Mouse (Mus musculus): ENCODE measurements around the gene Uqcr10.

Gene Uqcr10

DNA sequence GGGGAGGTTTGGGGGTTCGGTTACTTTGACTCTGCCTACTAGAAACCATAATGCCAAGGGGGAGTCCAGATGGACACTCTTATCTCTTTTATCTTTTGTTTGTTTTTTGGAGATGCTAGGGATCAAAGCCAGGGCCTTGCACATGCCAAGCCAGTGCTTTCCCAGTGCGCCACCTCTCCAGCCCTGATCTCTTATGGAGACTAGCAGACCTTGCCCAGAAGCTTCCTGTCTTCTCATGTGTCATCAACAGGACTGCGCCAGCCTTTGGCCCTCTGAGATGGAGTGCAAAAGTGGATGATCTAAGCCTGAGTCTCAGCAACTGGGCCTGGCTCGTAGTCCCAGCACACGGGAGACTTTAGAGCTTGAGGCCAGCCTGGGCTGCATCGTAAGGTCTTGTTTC lies 28.4 kb downstream of the Uqcr10 start:
- in situ Hi-C loops (cut with MboI, MseI): no loop called here

DNA sequence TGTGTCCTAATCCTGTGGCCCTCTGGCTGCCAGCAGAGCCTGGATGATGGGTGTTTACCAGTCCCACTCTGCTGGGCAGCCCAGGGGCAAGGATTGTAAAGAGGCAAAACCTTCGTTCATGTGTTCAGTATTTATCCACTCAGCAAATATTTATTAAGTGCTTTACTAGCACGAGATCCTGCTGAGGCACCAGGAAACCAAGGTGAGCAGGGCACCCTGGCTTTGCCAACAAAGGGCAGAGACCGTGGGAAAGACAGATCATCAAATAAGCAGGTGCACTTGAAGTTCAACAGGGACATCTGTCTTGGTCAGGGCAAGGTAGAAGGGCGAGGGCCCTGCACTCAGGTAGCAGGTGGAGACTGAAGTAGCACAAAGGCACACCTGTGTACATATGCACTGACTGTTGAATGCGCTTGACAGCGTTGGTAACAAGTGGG lies 29.0 kb downstream of the Uqcr10 start:
- in situ Hi-C loops (cut with MboI, MseI): no loop called here

DNA sequence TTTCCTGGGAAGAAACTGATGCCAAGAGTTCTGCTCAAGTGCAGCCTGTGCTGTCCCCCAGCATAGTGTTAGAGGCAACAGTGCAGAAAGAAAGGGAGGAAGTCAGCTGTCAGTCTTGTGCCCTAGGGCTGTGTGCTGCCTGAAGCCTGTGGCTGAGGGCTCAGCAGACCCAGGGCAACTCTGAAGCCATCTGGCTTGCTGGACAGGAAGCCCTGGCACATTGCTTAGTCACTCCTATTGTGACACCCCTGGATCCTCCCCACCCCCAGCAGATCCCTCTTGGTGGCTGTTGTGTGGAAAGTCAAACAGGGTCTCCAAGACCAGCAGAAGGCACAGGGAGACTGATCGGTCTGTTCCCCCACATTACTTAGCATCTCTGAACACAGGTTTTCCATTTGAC lies 29.5 kb downstream of the Uqcr10 start:
- in situ Hi-C loops (cut with MboI, MseI): no loop called here

DNA sequence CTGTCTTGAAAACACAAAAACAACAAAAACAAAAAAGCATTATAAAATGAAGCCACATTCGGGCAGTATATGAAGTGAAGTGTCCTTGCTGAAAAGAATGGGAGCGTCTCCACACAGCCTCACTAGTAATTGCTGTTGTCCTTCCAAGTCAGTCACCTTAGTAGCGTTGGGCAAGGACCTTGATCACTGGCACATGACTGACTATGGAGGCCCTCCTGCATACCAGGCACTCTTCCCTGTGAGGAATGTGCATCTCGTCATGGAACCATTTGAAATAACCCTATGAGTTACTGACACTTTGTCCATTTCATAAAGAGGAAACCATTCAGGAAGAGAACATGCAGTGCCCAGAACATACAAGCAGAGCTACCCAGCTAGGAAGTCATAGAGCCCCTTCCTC lies 32.4 kb downstream of the Uqcr10 start:
- in situ Hi-C loops (cut with MboI, MseI): no loop called here

DNA sequence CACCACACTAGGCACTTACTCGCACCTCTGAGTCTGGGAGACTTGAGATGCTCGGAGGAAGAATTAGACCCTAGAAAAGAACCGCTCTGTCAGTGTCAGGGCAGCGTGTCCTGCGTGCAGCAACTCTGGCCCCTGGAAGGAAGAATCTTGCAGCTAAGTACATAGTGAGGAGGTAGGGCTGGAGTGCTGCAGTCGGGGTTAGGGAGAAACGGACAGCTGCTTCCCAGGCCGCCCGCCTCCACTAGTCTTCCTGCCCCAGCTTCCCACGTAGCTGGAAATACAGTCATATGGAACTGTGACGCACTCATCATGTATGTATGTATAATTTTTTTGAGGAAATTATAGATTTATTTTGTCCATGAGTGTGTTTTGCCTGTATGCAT lies 41.7 kb downstream of the Uqcr10 start:
- in situ Hi-C loops (cut with MboI, MseI): no loop called here

DNA sequence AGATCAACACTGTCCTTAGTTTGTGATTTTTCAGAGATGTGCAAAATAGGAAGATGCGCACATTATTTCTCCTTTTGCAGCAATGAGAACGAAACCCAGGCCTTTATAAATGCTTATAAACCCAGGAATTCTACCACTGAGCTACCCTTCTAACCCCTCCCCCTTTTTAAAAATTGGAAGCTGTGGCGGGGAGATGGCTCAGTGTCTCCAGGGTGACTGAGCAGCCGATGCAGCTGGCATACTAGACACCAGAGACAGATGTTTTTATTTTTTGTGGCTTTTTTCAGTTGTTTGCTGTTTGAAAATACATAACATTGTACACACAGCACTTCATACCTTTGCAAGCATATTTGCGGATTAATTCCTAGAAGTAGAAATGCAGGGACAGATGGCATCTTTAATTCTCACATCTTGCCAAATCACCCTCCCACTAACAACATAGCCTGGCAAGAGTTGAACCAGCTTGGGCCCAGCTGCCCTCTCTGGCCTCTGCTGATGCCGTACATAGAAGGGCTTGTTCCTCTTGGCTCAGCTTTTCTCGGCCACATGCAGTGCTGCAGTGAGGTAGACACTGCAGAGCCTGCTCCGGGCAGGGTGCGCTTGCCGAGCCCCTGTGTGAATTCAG lies 42.2 kb downstream of the Uqcr10 start:
- in situ Hi-C loops (cut with MboI, MseI): no loop called here

DNA sequence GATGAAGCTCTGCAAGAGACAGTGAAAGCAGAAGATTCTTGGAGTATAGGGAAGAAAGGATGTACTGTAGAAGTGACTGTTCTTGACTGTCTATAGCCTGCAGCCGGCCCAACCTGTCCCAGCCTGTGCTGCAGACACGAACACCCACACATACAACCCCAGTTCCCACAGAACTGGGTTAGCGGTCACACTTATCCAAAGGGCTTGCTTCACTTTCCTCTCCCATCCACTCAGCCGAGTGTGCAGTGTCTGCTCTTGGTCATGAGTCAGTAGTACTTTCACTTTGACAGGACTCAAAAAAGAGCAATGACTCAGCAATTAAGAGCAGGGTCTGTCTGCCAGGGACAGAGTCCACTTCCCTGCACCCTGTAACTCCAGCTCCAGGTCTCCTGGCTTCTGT lies 42.8 kb downstream of the Uqcr10 start:
- in situ Hi-C loops (cut with MboI, MseI): no loop called here

DNA sequence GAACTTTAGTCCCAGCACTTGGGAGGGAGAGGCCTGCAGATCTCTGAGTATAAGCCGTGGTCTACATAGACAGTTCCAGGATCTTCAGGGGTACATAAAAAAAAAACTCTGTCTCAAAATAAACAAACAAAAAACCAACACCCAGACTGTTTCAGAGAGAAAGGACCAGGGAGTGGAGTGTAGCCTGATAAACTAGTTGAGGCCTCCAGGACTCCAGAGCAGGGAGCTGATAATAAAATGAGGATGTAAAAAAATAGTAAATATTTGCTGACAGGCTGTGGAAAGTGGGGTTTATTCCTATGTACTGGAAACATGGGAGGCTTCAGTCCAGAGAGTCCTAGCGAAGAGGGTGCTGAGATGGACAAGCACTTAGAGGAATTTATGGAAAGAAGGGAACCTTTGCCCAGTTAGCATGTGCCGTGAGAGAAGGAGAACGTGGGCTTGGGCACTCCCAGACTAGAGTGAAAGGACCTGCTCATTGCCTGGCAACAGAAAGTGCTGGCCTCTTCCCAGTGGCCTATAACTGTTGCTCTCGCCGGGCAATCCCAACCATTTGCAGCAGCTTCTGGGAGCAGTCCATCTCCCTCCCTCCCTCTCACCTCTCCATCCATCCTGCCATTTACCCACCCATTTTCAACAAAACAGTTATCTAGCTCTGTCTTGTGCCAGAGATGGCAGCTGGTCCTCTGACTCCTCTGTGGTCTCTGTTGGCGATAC lies 43.7 kb downstream of the Uqcr10 start:
- in situ Hi-C loops (cut with MboI, MseI): no loop called here

DNA sequence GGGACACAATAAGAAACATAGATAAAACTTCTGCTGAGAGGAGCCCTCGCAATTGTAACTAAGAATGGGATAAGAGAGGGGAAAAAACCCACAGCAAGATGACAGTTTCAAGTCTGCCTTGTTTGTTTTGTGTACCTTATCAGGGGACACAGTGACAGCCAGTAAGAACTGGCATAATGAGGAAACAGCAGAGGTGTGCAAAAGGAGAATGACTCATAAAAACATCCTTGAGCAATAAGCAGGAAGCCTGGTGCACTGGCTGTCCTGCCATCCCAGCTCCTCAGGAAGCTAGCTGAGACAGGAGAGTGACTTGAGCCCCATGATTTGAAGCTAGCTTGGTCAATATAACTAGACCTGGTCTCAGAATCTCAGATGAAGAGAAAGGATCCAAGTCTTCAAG lies 44.3 kb downstream of the Uqcr10 start:
- in situ Hi-C loops (cut with MboI, MseI): loop anchor here (10.0 kb wide), 1 partner anchor 895 kb away; no protein-coding TSS in a partner anchor
